Mouse (Mus musculus): ENCODE results near the gene Klrb1c.

DNA sequence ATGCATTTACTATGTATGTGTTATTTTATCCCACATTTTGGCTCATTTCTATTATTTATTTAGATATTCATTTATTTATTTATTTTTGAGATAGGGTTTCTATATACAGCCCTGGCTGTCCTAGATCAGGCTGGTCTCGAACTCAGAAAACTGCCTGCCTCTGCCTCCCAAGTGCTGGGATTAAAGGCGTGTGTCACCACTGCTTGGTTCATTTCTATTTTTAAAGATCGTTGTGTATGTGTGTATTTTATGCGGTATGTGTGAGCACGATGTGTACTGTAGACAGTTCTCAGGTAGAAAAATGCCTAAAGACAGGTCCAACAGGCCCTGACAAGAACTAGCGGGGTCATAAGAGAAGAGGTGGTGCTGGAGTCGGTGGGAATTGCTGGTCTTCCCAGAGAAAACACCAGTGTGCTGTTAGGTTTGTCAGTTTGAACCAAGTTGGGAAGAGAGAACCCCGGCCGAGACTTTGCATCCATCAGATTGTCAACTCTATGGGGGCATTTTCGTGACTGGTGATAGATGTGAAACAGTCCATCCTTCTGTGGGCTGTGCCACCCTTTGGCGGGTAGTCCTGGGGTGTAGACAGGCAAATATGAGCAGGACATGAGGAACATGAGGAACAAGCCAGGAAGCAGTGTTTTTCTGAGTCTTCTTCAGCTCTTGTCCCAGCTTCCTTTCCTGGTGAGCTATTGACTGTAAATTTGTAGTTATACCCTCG, 8.3 kb upstream of the Klrb1c start:
- TF ChIP-seq CTCF (IDR thresholded peaks at IDR 0.05; ENCODE audit: extremely low read depth, insufficient read depth, low read length): no peak
- no peak for TF ChIP-seq POLR2A (IDR thresholded peaks at IDR 0.05; ENCODE audit: extremely low read depth, insufficient read depth, low read length)

Measured in cortical plate, adult 2 months (tissue).